Mouse (Mus musculus): ENCODE data around the gene Tssk3.

The Tssk3 gene

DNA sequence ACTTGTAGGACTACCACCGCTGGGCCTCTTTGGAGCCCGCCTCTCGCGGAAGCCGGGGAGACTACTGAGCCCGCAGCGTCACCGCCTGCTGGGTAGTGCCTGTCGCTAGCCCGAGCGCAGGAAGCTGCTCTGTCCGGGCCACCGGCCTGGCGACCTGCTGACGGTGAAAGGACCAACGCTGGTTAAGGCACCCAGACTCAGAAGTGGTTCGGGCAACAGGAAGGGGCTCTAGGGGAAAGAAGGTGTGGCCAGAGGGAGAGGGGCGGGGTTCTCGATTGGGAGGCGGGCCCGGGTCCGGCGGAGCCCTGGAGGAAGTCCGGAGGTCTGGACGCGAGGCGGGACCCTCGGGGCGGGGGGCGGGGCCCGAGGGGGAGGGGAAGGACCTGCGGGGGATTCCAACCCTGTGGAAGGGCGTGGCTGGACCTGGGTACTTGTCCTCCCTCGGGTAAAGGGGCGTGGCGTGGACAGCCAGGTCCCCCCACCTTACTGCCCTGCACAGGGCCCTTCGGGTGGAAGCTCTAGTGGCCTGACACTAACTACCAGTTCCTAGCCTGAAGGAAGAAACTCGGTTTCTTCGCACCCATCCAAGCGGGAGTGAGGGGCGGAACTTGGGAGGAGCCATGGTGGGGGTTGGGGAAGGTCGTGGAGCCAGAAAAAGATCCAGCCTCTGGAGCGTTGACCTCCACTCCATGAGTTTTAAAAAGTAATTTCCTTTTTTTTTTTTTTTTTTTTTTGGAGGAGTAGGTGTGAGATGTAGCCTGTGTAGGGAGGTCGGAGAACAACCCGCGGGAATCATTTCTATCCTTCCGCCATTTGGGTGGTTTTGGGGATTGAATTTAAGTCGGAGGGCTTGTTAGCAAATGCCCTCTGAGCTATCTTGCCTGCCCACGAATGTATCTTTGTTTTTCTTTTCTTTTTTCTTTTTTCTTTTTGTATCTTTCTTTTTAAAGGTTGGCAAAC lies 10.1 kb upstream of the Tssk3 start:
- in situ Hi-C loops (cut with MboI, MseI) = no loop called here

DNA sequence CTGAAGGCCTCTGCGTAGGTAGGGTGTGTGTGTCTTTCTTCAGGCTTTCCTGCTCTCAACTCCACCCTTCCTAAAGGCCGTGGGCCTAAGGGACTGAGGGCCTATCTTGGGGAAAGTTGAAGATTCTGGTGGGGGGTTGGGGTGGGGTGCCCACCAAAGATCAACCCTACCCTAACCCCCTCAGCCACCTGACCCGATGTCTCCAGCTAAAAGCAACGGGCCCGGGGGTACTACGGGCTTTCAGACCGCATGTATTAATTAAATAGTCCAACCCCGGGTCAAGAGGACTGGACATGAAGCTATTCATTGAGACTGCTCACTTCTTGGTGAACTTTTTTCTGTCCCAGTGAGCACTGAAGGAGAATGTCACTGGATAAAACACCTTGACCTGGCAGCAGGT lies 9.2 kb upstream of the Tssk3 start:
- in situ Hi-C loops (cut with MboI, MseI) = no loop called here

DNA sequence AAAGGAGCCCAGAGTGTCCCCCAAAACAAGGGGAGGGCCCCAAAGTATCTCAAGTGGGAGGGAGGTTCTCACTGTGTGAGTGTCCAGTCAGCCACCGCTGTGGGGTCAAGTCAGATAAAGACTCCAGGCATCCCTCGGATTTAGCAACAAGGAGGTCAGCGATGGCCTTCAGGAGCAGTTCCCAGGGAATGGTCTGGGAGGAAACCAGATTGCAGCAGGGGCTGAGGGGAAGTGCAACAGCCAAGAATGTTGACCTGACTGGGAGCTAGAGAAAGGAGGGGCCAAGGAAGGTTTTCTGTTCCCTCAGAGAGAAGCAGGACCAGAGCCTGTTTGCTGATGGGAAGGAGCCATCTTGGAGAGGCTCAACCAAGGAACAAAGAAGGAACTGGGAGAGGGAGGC lies 8.1 kb upstream of the Tssk3 start:
- in situ Hi-C loops (cut with MboI, MseI) = no loop called here

DNA sequence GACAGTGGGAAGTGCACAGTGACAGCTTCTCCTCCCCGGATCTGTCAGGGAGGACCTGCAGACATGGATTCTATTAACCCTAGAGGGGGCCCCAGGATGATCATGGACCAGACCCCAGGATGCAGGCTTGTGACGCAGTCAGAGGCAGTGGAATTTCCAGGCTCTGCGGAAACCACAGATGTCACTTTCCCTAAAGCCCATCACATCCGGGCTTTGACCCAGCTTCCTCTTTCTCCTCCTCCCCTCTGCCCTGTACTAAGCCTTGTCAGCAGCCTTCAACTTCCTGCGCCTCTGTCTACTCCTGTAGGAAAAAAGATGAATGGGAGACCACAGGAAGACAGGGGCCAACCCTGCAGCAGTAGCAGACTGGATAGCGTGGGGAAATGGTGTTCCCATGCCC lies 5.8 kb upstream of the Tssk3 start:
- in situ Hi-C loops (cut with MboI, MseI) = no loop called here

DNA sequence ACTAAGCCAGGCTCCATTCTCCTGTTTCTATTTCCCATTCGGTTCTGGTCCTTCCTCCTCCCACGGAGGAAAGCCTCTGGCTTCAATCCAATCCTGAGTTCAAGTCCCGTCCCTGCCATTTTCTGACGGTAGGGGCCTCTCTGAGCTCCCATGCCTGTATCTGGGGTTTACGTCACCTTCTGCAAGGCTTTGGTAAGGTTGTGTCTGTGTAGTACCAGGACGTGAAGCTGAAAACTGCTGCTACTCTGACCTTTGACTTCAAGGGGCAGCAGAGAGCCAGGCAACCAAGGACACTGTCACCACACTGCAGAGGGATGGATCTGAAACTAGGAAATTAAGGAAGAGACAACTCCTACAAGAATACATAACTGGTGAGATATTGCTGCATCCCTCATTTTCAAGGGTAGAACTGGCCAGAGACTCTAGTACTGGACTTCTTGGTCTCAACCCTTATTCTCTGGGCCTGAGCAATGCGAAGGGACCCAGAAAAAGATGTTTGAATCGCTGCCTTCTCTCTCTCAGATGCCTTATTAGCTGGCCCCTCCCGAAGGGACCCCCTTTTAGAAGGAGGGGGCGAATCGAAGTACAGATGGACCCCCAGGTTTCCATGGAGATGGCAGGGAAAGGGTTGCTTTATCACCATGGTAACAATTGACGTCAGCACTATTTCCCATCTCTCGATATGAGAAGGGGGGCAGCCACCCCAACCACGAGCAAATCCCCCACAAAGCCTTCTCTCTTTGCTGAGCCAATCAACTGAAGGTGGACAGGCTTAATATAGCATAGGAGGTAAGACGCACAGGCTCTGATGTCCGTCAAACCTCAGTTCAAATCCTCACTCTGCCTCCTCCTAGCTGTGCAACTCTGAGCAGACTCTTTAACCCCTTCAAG lies 5.1 kb upstream of the Tssk3 start:
- in situ Hi-C loops (cut with MboI, MseI) = no loop called here

DNA sequence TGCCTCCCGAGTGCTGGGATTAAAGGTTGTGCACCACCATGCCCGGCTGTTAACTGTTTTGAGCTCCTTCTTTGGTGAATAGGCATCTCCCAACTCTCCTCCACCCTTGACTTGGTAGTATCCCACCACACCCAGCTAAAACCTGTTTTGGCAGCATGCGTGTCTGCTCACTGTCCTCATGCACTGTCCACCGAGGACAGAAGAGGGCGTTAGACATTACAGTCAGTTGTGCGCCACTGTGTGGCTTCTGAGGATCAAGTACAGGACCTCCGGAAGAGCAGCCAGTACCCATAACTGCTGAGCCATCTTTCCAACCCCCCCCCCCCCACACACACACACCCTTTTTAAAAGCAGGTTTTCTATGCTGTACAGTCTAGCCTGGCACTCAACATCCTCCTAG lies 3.9 kb upstream of the Tssk3 start:
- in situ Hi-C loops (cut with MboI, MseI) = no loop called here

DNA sequence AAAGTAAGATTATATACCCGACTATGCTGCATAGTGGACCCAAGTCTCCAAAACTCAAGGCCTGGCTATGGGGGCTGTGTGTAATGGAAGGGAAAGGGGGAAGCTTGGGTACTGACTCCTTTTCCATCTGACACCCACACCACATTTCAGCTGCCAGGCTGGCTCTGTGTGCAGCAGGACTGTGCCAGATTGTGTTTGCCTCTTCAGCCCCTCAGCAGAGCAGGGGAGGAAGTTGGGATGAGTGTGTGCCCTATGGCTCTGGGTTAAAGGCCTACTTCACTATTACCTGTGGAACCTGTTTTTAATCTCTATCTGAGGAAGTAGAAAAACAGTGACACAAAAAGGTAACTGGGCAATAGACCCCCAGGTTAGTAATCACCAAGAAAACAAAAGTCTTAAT lies 9.7 kb downstream of the Tssk3 start:
- in situ Hi-C loops (cut with MboI, MseI) = no loop called here

DNA sequence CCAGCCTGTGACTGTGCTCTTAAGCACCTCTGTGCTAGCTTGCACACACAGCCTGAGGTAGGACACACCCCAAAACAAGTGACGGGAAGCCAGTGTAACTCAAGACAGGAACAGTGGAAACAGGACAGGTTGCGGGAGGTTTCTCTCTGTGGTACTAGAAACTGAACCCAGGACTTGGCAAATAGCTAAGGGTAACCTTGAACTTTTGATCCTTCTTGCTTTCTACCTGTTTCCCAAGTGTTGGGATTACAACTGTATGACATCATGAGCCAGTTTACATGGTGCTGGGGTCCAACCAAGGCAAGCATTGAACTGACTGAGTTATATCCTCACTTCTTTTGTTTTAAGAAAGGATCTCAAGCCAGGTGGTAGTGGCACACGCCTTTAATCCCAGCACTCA lies 11.0 kb downstream of the Tssk3 start:
- in situ Hi-C loops (cut with MboI, MseI) = no loop called here

DNA sequence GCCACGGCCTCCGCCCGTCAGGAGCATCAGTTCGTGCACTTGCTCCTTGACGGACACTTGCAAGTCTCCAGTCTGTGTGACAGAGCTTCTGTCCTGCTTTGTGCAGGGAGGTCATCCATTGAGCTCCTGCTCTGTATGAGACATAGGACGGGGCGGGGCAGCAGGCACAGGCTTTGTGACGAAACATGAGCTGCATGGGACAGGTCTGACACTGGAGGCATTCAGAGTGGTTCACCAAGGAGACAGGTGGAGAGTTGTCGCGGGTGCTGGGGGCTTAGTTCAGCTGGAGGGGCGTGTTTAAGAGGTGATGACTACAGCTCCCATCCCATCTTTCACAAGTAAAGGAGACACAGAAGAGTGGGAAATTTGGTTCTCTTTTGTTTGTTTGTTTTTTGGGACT lies 14.8 kb downstream of the Tssk3 start:
- in situ Hi-C loops (cut with MboI, MseI) = no loop called here

DNA sequence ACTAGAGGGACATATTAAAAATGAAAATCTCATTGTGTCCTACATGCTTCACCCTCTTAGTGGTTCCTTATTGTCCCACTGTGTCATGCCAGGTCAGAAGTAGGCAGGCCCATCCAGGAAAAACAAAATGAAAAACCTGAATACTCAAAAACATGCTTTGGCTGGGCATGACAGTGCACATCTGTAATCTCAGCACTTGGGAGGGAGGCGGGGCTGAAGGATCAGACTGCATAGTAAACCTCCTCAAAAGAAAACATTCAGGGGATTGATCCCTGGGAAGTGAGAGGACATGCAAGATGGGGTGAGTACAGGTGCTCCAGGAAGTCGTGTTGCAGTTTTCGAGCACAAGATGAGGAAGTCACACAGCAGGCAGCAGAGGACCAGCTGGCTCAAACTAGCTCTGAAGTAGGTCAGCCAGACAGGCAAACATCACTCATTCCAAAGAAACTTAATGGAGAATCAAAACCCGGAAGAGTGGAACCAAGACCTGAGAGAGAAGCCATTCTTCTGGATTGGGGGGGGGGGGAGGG lies 26.5 kb downstream of the Tssk3 start:
- in situ Hi-C loops (cut with MboI, MseI) = no loop called here

DNA sequence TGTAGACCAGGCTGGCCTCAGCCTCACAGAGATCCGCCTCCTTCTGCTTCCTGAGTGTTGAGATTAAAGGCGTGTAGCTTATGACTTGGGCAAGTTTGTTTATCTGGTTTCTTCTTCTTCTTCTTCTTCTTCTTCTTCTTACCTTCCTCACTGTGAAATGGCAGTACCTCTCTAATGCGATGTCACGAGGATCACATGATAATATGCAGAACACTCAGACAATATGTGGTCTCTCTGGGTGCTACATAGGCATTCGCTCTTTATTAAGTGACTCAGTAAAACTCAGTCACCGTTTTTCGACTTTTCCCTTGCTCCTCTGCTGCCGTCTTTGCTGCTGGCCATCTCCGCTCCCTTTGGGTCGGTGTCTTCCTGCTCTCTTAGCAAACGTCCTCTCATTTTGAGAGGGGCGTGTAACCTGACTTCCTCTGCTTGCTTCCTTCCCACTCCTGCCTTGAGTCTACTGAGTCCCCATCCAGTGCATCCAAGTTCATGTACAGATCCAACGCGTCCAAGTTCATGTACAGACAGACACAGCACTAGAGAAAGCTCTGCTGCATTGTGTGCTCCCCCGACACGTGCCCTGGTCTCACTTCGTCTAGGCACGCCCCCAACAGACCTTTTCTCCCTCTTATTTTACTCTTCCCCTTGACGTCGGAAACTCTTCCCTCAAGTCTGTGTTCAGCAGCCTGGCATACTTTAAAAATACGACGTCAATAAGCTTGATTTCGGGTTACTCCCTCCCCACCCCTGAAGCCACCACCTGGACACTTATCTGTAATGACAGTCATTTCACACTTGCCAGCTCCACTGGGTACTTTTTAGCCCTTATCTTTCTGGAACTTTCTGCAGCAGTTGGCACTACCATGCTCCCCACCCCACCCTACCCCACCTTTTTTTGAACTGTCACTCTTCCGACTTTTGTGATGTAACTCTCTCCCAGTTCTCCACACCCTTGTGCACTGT lies 27.4 kb downstream of the Tssk3 start:
- in situ Hi-C loops (cut with MboI, MseI) = no loop called here

DNA sequence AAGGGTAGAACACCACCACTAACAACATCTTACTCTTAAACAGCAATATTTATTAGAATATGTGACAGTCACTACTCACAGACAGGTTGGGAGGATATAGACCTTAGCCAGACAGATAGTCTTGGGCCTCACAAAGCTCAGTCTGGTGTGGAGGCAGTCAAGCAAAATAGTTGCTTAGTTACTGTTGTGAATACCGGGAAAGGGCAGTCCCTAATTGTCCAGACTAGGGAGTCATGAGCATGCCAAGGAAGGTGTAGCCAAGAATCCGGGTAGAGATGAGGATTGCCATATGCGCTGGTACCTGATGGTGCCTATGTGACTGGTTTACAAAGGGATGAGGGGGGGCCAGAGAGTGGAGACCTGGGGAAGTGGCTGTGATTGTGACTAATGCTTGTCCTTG lies 28.7 kb downstream of the Tssk3 start:
- in situ Hi-C loops (cut with MboI, MseI) = no loop called here

DNA sequence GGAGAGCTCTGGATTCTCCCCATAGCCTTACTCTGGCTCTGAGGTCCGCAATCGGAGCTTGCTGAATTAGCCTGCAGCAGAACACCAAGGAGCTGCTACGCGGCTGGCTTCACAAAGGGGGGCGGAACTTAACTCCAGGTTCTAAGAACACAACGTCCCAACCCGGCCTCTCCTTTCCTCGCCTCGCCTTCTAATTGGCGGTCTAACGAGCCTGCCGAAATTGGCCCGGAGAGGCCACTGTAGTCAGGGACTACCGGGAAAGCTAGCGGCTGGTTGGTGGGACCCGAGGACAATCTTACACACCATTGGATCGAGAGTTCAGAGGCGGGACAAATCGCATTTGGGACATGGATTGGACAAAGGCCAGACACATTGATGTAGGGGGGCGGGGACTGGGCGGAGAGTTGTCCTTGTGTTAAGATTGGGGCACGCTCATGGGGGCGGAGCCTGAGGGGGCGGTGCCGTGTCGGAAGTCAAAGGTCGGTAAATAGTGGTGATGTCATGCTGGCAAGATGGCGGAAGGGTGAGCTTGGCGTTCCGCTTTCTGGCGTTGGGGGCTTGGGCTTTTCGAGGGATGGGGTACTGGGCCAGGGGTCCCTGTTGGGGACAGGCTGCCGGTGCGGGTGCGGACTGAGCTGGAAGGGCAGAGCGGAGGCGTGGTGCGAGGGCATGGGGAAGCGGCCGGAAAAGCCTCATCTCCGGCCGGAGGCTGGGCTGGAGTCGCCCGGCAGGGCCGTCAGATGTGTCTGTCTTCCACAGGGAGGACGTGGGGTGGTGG lies 29.4 kb downstream of the Tssk3 start, which contains the start of gene Bsdc1:
TSS of gene Bsdc1 (plus strand) at position 399 of the 778 bp plus-strand sequence.
- in situ Hi-C loops (cut with MboI, MseI) = no loop called here

DNA sequence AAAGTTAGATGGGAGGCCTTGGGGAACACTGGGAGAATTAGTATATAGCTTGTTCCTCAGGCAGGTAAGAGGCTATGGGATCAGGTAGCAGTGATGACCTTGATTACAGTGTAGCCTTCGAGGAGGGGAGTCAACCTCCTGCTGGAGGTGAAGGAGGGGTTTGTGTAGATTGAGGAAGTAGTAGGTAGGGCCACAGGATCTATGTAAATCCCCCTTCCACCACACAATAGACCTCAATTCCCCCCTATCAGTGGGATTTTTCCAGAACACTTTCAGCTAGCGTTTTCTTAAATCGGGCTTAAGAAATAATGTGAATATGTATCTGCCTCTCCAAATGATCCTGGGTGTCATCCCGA lies 30.0 kb downstream of the Tssk3 start:
- in situ Hi-C loops (cut with MboI, MseI) = no loop called here

DNA sequence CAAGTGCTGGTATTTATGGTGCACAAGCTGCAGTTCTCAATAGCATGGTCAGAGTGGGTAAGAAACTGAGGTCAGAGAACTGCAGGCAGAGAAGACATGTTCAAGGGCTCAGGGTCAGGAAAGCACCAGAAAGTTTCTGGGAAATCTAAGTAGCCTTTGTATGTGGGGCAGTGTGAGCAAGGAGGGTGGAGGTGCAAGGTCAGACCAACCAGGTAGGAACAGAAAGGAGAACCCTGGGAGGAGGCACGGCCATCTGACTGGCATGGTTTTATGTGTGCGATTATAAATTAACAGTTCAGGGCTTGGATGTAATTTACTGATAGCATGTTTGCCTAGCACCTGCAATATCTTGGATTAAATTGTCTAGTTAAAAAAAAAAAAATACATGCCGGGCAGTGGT lies 31.1 kb downstream of the Tssk3 start:
- in situ Hi-C loops (cut with MboI, MseI) = loop anchor here (5.0 kb wide), 1 partner anchor 117 kb away; no protein-coding TSS in a partner anchor

DNA sequence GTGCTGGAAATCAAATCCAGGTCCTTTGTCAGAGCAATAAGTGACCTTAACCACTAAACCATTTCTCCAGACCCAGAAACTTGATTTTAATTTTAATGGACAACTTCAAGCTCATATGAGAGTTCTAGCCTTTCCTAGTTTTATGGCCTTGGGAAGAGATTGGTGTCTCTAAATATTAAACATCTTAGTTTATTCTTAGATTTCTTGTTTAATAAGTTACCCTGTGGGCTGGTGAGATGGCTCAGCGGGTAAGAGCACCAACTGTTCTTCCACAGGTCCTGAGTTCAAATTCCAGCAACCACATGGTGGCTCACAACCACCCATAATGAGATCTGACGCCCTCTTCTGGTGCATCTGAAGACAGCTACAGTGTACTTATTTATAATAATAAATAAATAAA lies 33.5 kb downstream of the Tssk3 start:
- in situ Hi-C loops (cut with MboI, MseI) = loop anchor here (5.0 kb wide), 1 partner anchor 115 kb away; no protein-coding TSS in a partner anchor

DNA sequence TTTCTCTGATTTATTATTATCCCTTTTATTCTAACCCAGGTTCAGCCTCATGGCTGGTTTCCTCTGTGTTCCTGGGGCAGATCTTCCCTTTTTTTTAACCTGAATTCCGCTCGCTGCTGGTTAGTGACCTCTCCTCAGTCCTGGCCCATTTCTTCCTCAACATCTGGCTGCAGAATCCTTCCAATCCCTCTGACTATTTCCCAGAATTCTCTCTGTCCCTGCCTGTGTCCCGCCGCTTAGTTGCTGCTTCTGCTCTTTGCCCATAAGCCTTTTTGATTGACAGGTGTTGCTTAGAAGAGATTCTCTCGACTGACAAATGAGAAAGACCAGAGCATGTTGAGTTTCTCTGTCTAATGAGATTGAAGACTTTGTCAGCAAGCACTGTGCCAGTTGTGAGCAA lies 34.7 kb downstream of the Tssk3 start:
- in situ Hi-C loops (cut with MboI, MseI) = loop anchor here (5.0 kb wide), 1 partner anchor 114 kb away; no protein-coding TSS in a partner anchor

DNA sequence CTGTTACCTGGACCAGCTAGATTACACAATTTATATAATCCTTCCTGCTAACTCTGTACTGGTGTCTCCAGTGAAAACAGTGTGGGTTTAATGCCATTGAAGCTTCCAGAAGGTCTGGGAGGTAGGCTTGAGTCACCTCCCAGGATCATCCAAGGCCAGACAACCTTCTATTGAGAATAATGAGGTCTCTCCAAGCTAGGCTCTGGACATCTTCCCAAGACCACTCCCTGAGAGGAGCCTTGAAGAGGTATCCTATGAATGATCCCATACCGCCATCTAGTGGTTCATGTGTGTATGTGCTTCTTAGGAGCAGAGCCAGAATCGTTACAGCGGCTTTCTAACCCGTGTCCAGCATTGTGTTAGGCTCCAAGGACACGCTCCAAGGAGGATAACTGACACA lies 35.6 kb downstream of the Tssk3 start:
- in situ Hi-C loops (cut with MboI, MseI) = loop anchor here (5.0 kb wide), 1 partner anchor 113 kb away; no protein-coding TSS in a partner anchor

DNA sequence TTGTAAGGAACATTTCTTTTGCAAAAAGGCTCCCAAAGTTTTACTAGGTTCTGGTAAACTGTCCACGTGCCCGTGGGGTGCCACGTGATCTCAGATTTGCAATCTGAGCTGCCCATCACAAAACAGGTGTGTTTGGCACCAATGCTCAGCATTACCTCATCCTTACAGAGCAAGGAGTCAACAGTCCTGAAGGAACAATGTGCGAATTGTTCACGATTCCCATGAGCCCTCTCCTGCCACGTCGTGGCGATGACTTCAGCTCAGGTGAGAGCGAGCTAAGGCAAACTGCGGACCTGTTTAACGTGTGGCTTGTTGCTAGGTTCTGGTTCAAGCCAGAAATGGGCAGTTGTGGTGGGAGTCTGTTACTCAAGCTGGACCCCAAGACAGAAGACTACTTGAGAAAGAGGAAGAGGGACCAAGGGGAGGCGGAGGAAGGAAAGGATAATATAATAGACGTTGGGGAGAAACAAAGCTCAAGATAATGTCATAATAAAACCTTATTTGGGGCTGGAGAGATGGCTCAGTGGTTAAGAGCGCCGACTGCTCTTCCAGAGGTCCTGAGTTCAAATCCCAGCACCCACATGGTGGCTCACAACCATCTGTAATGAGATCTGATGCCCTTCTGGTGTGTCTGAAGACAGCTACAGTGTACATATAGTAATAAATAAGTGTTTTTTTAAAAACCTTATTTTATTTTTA lies 39.2 kb downstream of the Tssk3 start:
- in situ Hi-C loops (cut with MboI, MseI) = no loop called here

DNA sequence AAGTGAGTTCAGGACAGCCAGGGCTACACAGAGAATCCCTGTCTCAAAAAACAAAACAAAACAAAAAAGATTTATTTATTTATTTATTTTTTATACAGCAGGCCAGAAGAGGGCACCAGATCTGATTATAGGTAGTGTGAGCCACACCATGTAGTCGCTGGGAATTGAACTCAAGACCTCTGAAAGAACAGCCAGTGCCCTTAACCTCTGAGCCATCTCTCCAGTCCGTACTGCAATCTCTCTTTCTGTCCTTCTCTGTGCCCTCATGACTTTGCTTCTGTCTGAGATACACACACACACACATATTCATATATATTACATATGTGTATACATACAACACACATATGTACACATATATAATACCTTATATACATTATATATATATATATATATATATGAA lies 40.0 kb downstream of the Tssk3 start:
- in situ Hi-C loops (cut with MboI, MseI) = no loop called here

All from T-helper 1 cell (primary cell).